Mouse (Mus musculus) kidney, adult 2 months (tissue): Measurements from ENCODE around the gene Aco1.

Experiments
- CTCF ChIP-seq: fragments of 200-500 bp; conservative IDR thresholded peaks from 2 replicates; pipeline ENCODE4 v1.5.1; 2011; ENCODE audit warnings: low read depth, mild to moderate bottlenecking, control low read depth, low read length, moderate library complexity, mixed read lengths; ENCODE audit not compliant: insufficient read depth, insufficient read length
- POLR2A ChIP-seq: fragments of 200-500 bp; IDR thresholded peaks from one replicate; pipeline ENCODE4 v1.6.1; 2011; ENCODE audit warnings: low read depth, low read length, control low read depth

GRCm38 (mm10) chr4:40218382-40218781, 75.5 kb downstream of the Aco1 start:
- TF ChIP-seq CTCF: peak; percentile 70
- no peak for TF ChIP-seq POLR2A
